Mouse (Mus musculus): ENCODE results near the gene Tm6sf1. TPM values are rescaled to one million over a fixed set of nuclear protein-coding genes. Genes with fewer than 3 reads are reported as not detected.

The Tm6sf1 gene
- polyA plus RNA-seq (2015; fragmentation: Nextera tagmentation; extraction: Ambion mirVana), result 8.3 and 8.5 TPM in 2 replicates

DNA sequence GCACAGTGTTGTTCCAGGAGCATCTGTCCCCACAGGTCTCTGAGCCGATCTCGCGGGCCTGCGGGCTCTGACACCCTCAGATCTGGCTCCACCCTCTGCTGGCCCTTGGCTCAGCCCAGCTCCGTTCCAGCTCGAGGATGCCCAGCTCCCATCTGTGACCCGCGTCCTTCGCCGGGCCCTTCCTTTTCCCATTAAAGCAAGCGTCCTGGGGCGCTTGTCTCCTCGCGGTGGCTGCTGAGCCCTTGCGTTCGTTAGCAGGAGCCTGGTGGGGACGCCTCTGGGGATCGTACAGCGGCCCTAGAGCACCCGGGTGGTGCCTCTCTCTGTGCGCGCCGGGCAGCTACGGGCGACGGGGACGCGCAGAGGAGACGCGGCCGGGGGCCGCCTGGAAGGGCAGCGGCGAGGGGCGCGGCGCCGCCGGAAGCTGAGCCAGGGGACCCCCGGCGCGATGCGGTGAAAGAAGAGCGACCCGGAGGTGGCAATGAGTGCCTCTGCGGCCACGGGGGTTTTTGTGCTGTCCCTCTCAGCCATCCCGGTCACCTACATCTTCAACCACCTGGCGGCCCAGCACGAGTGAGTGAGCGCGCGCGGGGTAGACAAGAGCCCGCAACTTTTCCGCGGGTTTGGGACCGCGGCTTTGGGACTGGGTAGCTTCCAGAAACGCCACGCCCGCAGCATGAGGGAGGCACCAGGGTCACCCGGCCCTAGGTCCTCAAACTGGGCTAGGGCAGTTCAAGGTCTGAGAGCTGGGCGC, at the start of gene Tm6sf1:
Gene Tm6sf1, plus strand, starts transcription at position 34 of the 754 bp plus-strand sequence.
- ATAC-seq, result peak; percentile 72
- peaks cover 16% of the 10 kb centered on the region for H3K4me1 ChIP-seq (replicated peaks; ENCODE audit: control insufficient read depth, insufficient read depth, low read length)
- peak within 1 kb of the TSS; percentile 73 for H3K9ac ChIP-seq (replicated peaks; ENCODE audit: low read depth, low read length)
- H3K27me3 ChIP-seq (replicated peaks; ENCODE audit: control insufficient read depth, insufficient read depth, low read length), result peaks cover 3% of the 10 kb centered on the region; the same call in 1 of the 2 replicates
- no peak within 1 kb of the TSS for H3K27ac ChIP-seq (ENCODE audit: low read length)
- under 1% methylated on average over 64 of the region's 64 CpGs for WGBS
- peak within 1 kb of the TSS; percentile 62 for H3K4me3 ChIP-seq (replicated peaks; ENCODE audit: low read length)
- H3K36me3 ChIP-seq (ENCODE audit: control insufficient read depth, insufficient read depth), result no peaks in the 10 kb centered on the region
- no peaks in the 10 kb centered on the region for H3K9me3 ChIP-seq (ENCODE audit: control insufficient read depth, low read length)
- H3K4me2 ChIP-seq (ENCODE audit: low read length), result peak within 1 kb of the TSS; percentile 87

DNA sequence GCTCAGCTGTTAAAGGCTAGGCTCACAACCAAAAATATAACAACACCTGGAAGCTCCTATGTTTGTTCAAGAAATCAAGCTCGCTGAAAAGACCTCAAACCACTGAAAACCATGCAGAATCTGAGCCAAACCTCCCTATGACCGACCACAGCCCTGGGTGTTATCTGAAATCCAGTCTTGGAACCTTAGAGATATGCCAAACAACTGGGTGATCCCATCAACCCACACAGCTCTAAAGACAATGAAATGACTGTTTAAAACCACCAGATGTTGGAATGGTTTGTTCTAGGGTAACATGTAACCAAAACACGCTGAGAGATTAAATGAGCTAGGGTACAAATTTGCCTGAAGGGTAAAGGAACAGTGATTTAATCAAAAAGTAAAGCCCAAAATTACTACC, 33.9 kb upstream of the Tm6sf1 start:
- 73% methylated on average over 3 of the region's 3 CpGs for WGBS
- peaks cover 34% of the 10 kb centered on the region for H3K4me1 ChIP-seq (replicated peaks; ENCODE audit: control insufficient read depth, insufficient read depth, low read length)
- no peak for ATAC-seq
- no peaks in the 10 kb centered on the region for H3K9me3 ChIP-seq (ENCODE audit: control insufficient read depth, low read length)
- H3K4me2 ChIP-seq (ENCODE audit: low read length), result no peak overlapping the region
- no peaks in the 10 kb centered on the region for H3K36me3 ChIP-seq (ENCODE audit: control insufficient read depth, insufficient read depth)
- H3K4me3 ChIP-seq (replicated peaks; ENCODE audit: low read length), result no peak overlapping the region
- H3K27ac ChIP-seq (ENCODE audit: low read length), result no peak overlapping the region
- H3K27me3 ChIP-seq (replicated peaks; ENCODE audit: control insufficient read depth, insufficient read depth, low read length), result no peaks in the 10 kb centered on the region
- no peak overlapping the region for H3K9ac ChIP-seq (replicated peaks; ENCODE audit: low read depth, low read length)

DNA sequence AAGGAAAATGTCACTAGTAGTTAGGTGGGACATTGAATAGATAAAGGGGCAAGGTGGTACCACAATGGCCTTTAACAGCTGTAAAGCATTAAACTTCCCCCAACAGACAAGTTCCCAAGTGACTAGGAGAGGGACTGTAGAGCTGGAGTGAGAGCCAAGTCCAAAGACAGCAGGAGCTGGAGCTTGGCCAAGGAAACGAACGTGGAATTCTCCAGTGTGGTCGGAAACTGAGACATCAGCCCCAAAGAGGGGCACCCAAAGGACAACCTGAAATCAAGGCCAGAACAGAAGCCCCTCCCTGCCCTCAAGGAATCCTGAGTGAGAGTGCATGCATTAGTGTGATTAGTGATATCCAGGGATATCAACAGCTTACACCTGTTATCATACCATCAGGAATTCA, 33.4 kb upstream of the Tm6sf1 start:
- Histone ChIP-seq H3K27me3 (replicated peaks; ENCODE audit: control insufficient read depth, insufficient read depth, low read length) (no peaks in the 10 kb centered on the region), H3K4me1 (replicated peaks; ENCODE audit: control insufficient read depth, insufficient read depth, low read length) (peaks cover 36% of the 10 kb centered on the region), H3K4me3 (replicated peaks; ENCODE audit: low read length) (no peak overlapping the region), H3K4me2 (ENCODE audit: low read length) (no peak overlapping the region), H3K9ac (replicated peaks; ENCODE audit: low read depth, low read length) (no peak overlapping the region), H3K9me3 (ENCODE audit: control insufficient read depth, low read length) (no peaks in the 10 kb centered on the region), H3K36me3 (ENCODE audit: control insufficient read depth, insufficient read depth) (no peaks in the 10 kb centered on the region), H3K27ac (ENCODE audit: low read length) (no peak overlapping the region)
- WGBS, result 25% methylated on average over 3 of the region's 3 CpGs
- no peak for ATAC-seq

DNA sequence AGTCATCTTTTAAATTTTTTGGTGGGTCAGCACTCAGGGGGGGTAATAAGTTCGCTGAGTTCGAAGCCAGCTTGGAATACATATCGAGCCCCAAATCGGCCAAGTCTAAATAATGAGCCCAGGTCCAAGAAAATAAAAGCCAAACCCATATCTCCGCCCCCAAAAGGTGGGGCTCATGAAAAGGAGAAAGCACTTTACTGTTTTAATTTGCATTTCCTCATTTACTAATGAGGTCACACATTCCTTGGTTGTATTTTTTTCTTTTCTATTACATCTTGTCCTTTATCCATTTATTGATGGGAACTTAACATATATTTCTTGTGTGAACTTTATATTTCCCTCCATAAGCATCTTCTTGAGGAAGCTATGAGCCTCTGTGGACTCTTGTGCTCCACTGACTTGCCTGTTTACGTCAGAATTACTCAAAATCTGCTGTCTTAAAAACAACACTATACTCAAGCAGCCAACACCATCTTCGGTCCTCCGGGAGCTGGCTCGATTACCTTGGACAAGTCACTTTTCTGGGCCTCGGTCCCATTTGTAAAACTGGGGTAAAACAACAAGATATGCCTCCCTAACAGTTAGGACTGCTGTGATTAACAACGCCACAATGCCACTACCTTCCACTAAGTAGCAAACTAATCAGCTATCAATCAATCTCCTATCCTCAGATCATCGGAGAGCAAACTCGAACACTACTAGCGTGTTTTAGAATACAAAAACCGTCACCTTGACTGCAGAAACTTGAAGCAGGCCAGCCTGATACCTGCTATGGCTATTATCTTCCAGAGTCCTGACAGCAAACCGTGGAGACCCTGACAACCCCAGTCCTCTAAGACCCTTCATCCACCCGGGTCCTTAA, 30.8 kb upstream of the Tm6sf1 start:
- 10% methylated on average over 17 of the region's 17 CpGs for WGBS
- H3K4me3 ChIP-seq (replicated peaks; ENCODE audit: low read length), result peak overlapping the region; percentile 81
- no peak for ATAC-seq

DNA sequence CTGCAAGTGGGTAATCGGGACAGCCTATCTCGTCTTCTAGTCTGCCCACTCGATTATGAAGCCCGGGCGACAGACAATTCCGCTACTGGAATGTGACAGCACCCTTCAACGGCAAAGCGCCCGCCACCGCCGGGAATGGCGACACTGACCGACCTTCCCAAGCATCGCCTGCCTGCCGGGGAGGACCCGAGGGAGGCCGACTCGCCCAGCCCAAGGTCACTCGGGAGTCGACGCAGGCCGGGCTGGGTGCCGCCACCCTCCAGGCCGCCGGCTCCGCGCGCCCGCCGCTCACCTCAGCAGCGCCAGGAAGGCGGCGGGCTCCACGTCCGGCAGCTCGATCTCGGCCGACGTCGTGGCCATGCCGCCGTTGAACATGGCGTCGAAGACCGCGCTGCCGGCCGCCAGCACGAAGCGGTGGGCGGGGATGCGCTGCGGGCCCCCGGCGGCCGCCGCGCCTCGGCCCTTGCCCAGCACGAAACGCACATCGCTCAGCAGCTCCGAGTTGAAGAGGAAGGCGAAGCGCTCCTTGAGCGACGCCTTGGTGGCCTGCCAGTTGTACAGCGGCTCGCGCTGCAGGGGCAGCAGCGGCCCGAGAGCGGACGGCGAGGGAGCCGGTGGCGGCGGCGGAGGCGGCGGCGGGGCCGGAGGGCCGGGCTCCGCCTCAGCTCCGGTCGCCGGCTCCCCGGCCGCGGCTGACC, 30.0 kb upstream of the Tm6sf1 start:
- H3K9me3 ChIP-seq (ENCODE audit: control insufficient read depth, low read length), result no peaks in the 10 kb centered on the region
- no peaks in the 10 kb centered on the region for H3K36me3 ChIP-seq (ENCODE audit: control insufficient read depth, insufficient read depth)
- WGBS, result under 1% methylated on average over 68 of the region's 91 CpGs
- H3K4me2 ChIP-seq (ENCODE audit: low read length), result peak overlapping the region; percentile 73
- H3K4me3 ChIP-seq (replicated peaks; ENCODE audit: low read length), result peak overlapping the region; percentile 81
- peak overlapping the region; percentile 95 for H3K27ac ChIP-seq (ENCODE audit: low read length)
- no peaks in the 10 kb centered on the region for H3K27me3 ChIP-seq (replicated peaks; ENCODE audit: control insufficient read depth, insufficient read depth, low read length)
- H3K4me1 ChIP-seq (replicated peaks; ENCODE audit: control insufficient read depth, insufficient read depth, low read length), result peaks cover 36% of the 10 kb centered on the region
- H3K9ac ChIP-seq (replicated peaks; ENCODE audit: low read depth, low read length), result peak overlapping the region; percentile 82
- ATAC-seq, result peak; percentile 76

More for the DNA sequence above, 30.8 kb upstream of the Tm6sf1 start:
- Histone ChIP-seq H3K36me3 (ENCODE audit: control insufficient read depth, insufficient read depth) (no peaks in the 10 kb centered on the region), H3K9ac (replicated peaks; ENCODE audit: low read depth, low read length) (peak overlapping the region; percentile 82), H3K4me2 (ENCODE audit: low read length) (peak overlapping the region; percentile 73), H3K27me3 (replicated peaks; ENCODE audit: control insufficient read depth, insufficient read depth, low read length) (no peaks in the 10 kb centered on the region), H3K27ac (ENCODE audit: low read length) (peak overlapping the region; percentile 95), H3K4me1 (replicated peaks; ENCODE audit: control insufficient read depth, insufficient read depth, low read length) (peaks cover 36% of the 10 kb centered on the region), H3K9me3 (ENCODE audit: control insufficient read depth, low read length) (no peaks in the 10 kb centered on the region)

DNA sequence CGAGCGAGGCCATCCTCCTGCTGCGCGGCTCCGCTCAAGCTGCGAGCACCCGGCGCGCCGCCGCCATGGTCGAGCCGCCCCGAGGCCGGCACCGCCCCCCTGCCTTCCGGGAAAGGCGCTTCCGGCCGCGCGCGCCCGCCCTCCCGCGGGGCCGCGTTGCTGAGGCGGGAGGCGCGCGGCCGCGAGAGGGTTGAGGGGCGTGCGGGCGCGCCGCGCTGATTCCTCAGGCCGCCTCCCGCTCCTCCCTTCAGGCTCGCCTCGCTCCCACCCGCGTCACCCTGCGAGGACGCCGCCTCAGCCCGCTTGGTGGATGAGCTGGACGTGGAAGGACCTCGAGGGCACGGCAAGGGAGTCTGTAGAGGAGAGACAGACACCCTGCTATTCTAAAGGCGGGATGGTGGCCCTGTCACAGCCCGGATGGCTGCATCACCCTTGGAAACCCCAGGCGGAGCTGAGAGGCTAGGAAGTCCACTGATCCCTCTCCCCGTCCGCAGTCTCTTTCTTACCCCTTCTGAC, 29.4 kb upstream of the Tm6sf1 start, which contains the start of gene Btbd1:
Gene Btbd1, minus strand, starts transcription at position 53 of the 516 bp plus-strand sequence.
- peak within 1 kb of the TSS; percentile 95 for H3K27ac ChIP-seq (ENCODE audit: low read length)
- no peaks in the 10 kb centered on the region for H3K27me3 ChIP-seq (replicated peaks; ENCODE audit: control insufficient read depth, insufficient read depth, low read length)
- peak within 1 kb of the TSS; percentile 73 for H3K4me2 ChIP-seq (ENCODE audit: low read length)
- no peaks in the 10 kb centered on the region for H3K36me3 ChIP-seq (ENCODE audit: control insufficient read depth, insufficient read depth)
- H3K4me1 ChIP-seq (replicated peaks; ENCODE audit: control insufficient read depth, insufficient read depth, low read length), result peaks cover 36% of the 10 kb centered on the region
- peak within 1 kb of the TSS; percentile 82 for H3K9ac ChIP-seq (replicated peaks; ENCODE audit: low read depth, low read length)
- H3K9me3 ChIP-seq (ENCODE audit: control insufficient read depth, low read length), result no peaks in the 10 kb centered on the region
- H3K4me3 ChIP-seq (replicated peaks; ENCODE audit: low read length), result peak within 1 kb of the TSS; percentile 81
- peak; percentile 93 for ATAC-seq
- under 1% methylated on average over 34 of the region's 58 CpGs for WGBS

DNA sequence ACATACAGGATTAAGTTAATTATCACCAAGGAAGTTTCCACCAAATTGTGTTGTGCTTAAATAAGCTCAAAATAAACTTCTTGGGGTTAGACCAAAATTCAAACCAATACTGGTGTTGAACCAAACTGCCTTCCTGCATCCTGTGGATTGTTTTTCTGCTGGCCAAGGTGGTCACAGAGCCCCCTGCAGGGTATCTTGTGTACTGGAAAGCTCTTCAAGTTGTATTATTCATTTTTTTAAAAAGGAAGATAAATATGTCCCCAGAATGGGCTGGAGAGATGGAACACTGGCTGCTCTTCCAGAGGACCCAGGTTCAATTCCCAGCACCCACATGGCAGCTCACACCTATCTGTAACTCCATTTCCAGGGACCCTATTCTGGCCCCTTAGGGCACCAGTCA, 24.0 kb upstream of the Tm6sf1 start:
- no peak overlapping the region for H3K9ac ChIP-seq (replicated peaks; ENCODE audit: low read depth, low read length)
- H3K4me3 ChIP-seq (replicated peaks; ENCODE audit: low read length), result no peak overlapping the region
- H3K9me3 ChIP-seq (ENCODE audit: control insufficient read depth, low read length), result no peaks in the 10 kb centered on the region
- H3K27me3 ChIP-seq (replicated peaks; ENCODE audit: control insufficient read depth, insufficient read depth, low read length), result no peaks in the 10 kb centered on the region
- H3K4me2 ChIP-seq (ENCODE audit: low read length), result no peak overlapping the region
- ATAC-seq, result no peak
- peaks cover 2% of the 10 kb centered on the region; the same call in 1 of the 2 replicates for H3K4me1 ChIP-seq (replicated peaks; ENCODE audit: control insufficient read depth, insufficient read depth, low read length)
- no peak overlapping the region for H3K27ac ChIP-seq (ENCODE audit: low read length)
- no peaks in the 10 kb centered on the region for H3K36me3 ChIP-seq (ENCODE audit: control insufficient read depth, insufficient read depth)

DNA sequence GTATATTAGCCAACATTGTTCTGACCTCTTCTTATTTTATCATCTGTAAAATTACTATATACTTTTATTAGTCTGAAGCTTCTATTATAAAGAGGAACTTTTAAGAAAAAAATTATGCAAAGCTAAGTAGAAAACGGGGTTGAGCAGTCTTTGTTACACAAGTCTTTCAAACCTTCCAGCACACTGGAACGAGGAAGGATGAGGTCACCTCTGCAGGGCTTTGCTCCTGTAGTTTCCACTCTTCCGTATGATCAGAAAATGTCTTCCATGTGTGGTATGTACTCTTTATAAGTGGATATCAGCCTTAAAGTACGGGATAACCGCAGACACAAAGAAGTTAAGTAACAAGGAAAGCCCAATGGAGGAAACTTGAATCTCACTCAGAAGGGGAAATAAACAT, 23.4 kb upstream of the Tm6sf1 start:
- Histone ChIP-seq H3K9ac (replicated peaks; ENCODE audit: low read depth, low read length) (no peak overlapping the region), H3K27ac (ENCODE audit: low read length) (no peak overlapping the region), H3K36me3 (ENCODE audit: control insufficient read depth, insufficient read depth) (no peaks in the 10 kb centered on the region), H3K4me2 (ENCODE audit: low read length) (no peak overlapping the region), H3K9me3 (ENCODE audit: control insufficient read depth, low read length) (no peaks in the 10 kb centered on the region), H3K27me3 (replicated peaks; ENCODE audit: control insufficient read depth, insufficient read depth, low read length) (no peaks in the 10 kb centered on the region), H3K4me1 (replicated peaks; ENCODE audit: control insufficient read depth, insufficient read depth, low read length) (peaks cover under 1% of the 10 kb centered on the region; the same call in 1 of the 2 replicates), H3K4me3 (replicated peaks; ENCODE audit: low read length) (no peak overlapping the region)
- ATAC-seq, result no peak
- WGBS, result 84% methylated on average over 5 of the region's 5 CpGs
